Mouse (Mus musculus): ENCODE data around the gene Lemd1. TPM values are rescaled to one million over a fixed set of nuclear protein-coding genes. Genes with fewer than 3 reads are reported as not detected.

Gene Lemd1
- polyA plus RNA-seq, 1 experiment, result not detected

DNA sequence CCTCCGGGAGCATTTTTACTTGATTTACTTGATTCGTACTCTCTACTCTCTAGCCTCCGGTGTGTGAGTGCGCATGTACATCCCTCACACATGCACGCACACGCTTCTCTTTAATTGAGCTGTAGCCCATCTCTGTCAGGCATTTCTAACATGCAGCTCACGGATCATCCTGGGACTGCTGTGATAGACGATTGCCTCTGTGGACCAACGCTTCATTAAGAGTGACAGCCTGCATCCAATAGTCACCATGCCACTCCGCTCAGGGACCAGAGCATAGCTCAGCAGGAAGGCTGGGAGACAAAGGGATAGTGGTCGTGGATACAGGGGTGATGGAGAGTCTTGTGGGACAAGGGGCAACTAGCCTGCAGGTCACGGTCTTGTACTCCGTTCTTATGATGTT, 91.8 kb downstream of the Lemd1 start:
- no peak for DNase-seq (ENCODE audit: low read depth in 1 of 2, low spot score in 2 of 2)
- no peaks in the 10 kb centered on the region for H3K27me3 ChIP-seq (ENCODE audit: control insufficient read depth, insufficient read depth, low read length)
- H3K4me3 ChIP-seq (ENCODE audit: extremely low read depth, insufficient read depth, insufficient read length), result no peak overlapping the region
- H3K36me3 ChIP-seq (ENCODE audit: control insufficient read depth, insufficient read depth, low read length), result no peaks in the 10 kb centered on the region
- no peak overlapping the region for H3K27ac ChIP-seq (ENCODE audit: insufficient read depth, low read length)
- H3K4me1 ChIP-seq (ENCODE audit: control insufficient read depth, insufficient read depth, insufficient read length), result no peaks in the 10 kb centered on the region
- TF ChIP-seq CTCF (IDR thresholded peaks at IDR 0.05; ENCODE audit: extremely low read depth, insufficient read depth, insufficient read length, insufficient replicate concordance) (no peak), POLR2A (IDR thresholded peaks at IDR 0.05; ENCODE audit: low read depth, low read length) (no peak)
- WGBS, result 89% methylated on average over 13 of the region's 13 CpGs

GRCm38 (mm10) chr1:132286735-132287134, 95.5 kb downstream of the Lemd1 start:
- TF ChIP-seq POLR2A (IDR thresholded peaks at IDR 0.05; ENCODE audit: low read depth, low read length) (no peak), CTCF (IDR thresholded peaks at IDR 0.05; ENCODE audit: extremely low read depth, insufficient read depth, insufficient read length, insufficient replicate concordance) (no peak)
- H3K4me3 ChIP-seq (ENCODE audit: extremely low read depth, insufficient read depth, insufficient read length), result no peak overlapping the region
- no peaks in the 10 kb centered on the region for H3K27me3 ChIP-seq (ENCODE audit: control insufficient read depth, insufficient read depth, low read length)
- no peak overlapping the region for H3K27ac ChIP-seq (ENCODE audit: insufficient read depth, low read length)
- H3K36me3 ChIP-seq (ENCODE audit: control insufficient read depth, insufficient read depth, low read length), result no peaks in the 10 kb centered on the region
- 78% methylated on average over 1 of the region's 1 CpGs for WGBS
- no peak for DNase-seq (ENCODE audit: low read depth in 1 of 2, low spot score in 2 of 2)
- H3K4me1 ChIP-seq (ENCODE audit: control insufficient read depth, insufficient read depth, insufficient read length), result peaks cover 10% of the 10 kb centered on the region; the same call in 1 of the 2 replicates

DNA sequence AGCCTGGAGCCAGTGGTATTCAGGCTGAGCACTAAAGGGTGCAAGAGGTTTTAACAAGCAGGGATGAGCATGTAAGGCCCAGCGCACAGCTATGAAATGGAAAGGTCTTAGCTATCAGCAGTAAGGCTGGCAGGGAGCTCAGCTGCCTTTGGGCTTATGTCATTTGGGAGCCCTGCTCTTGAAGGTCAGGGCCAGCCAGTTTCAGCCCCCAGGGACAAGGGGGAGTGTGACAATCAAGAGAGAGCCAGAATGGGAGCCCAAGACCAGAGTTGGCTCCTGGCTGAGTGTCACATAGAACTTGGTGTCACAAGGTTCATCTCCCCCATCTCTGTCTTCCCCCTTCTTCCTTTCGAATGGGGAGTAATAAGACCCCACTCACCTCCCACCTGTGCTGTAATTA, 96.2 kb downstream of the Lemd1 start:
- WGBS, result 92% methylated on average over 2 of the region's 2 CpGs
- no peak for DNase-seq (ENCODE audit: low read depth in 1 of 2, low spot score in 2 of 2)
- H3K4me3 ChIP-seq (ENCODE audit: extremely low read depth, insufficient read depth, insufficient read length), result no peak overlapping the region
- TF ChIP-seq POLR2A (IDR thresholded peaks at IDR 0.05; ENCODE audit: low read depth, low read length) (no peak), CTCF (IDR thresholded peaks at IDR 0.05; ENCODE audit: extremely low read depth, insufficient read depth, insufficient read length, insufficient replicate concordance) (no peak)
- H3K27me3 ChIP-seq (ENCODE audit: control insufficient read depth, insufficient read depth, low read length), result no peaks in the 10 kb centered on the region
- no peak overlapping the region for H3K27ac ChIP-seq (ENCODE audit: insufficient read depth, low read length)
- peaks cover 13% of the 10 kb centered on the region; the same call in 1 of the 2 replicates for H3K4me1 ChIP-seq (ENCODE audit: control insufficient read depth, insufficient read depth, insufficient read length)
- H3K36me3 ChIP-seq (ENCODE audit: control insufficient read depth, insufficient read depth, low read length), result no peaks in the 10 kb centered on the region

DNA sequence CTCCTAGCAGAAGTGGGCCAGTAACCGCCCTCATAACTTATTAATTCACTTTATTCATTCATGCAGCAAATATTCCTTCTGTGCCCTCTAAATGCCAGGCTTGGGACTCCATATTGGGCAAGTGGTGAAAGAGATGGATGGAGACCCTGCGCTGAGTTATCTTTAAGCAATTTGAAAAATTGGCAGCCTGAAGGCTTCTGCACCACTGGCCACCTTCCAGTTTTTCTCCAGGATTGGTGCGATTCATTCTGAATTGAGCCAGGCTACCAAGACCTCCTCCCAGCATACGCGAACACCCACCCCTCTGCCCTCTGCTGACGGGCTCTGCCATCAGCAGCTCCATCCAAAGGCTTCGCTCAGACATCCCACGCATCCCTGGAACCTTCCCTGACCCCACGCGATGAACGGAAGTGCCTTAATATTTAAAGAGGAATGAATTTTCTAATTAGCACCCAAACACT, 96.8 kb downstream of the Lemd1 start:
- no peaks in the 10 kb centered on the region for H3K27me3 ChIP-seq (ENCODE audit: control insufficient read depth, insufficient read depth, low read length)
- TF ChIP-seq CTCF (IDR thresholded peaks at IDR 0.05; ENCODE audit: extremely low read depth, insufficient read depth, insufficient read length, insufficient replicate concordance) (no peak), POLR2A (IDR thresholded peaks at IDR 0.05; ENCODE audit: low read depth, low read length) (no peak)
- no peaks in the 10 kb centered on the region for H3K36me3 ChIP-seq (ENCODE audit: control insufficient read depth, insufficient read depth, low read length)
- 75% methylated on average over 11 of the region's 11 CpGs for WGBS
- no peak for DNase-seq (ENCODE audit: low read depth in 1 of 2, low spot score in 2 of 2)
- H3K4me1 ChIP-seq (ENCODE audit: control insufficient read depth, insufficient read depth, insufficient read length), result peaks cover 14% of the 10 kb centered on the region; the same call in 1 of the 2 replicates
- H3K4me3 ChIP-seq (ENCODE audit: extremely low read depth, insufficient read depth, insufficient read length), result no peak overlapping the region
- H3K27ac ChIP-seq (ENCODE audit: insufficient read depth, low read length), result no peak overlapping the region

DNA sequence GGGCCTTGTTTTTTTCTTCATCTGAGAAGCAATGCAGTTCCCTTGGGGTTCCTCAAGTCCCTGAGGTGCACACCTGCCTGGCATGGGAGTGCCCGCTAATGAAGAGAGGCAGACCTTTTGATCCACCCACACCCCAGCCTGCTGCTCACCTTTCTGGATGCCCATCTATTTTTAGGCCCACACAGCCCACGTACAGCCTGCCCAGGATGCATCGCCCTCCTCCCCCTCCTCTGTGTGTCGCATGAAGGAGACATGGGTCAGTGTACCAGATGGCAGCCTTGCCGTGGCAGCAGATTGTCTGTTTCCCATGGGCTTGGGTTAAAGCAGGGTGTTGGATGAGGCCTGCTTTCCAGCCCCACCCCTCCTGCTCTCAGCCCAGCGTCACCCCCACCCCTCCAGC, 98.7 kb downstream of the Lemd1 start:
- Histone ChIP-seq H3K4me3 (ENCODE audit: extremely low read depth, insufficient read depth, insufficient read length) (no peak overlapping the region), H3K4me1 (ENCODE audit: control insufficient read depth, insufficient read depth, insufficient read length) (peaks cover 14% of the 10 kb centered on the region; the same call in 1 of the 2 replicates), H3K27me3 (ENCODE audit: control insufficient read depth, insufficient read depth, low read length) (no peaks in the 10 kb centered on the region), H3K27ac (ENCODE audit: insufficient read depth, low read length) (no peak overlapping the region), H3K36me3 (ENCODE audit: control insufficient read depth, insufficient read depth, low read length) (no peaks in the 10 kb centered on the region)
- peak in 1 of 2 experiments; percentile 39 for DNase-seq (ENCODE audit: low read depth in 1 of 2, low spot score in 2 of 2)
- WGBS, result 50% methylated on average over 6 of the region's 6 CpGs
- TF ChIP-seq POLR2A (IDR thresholded peaks at IDR 0.05; ENCODE audit: low read depth, low read length), result no peak
- no peak for TF ChIP-seq CTCF (IDR thresholded peaks at IDR 0.05; ENCODE audit: extremely low read depth, insufficient read depth, insufficient read length, insufficient replicate concordance)

DNA sequence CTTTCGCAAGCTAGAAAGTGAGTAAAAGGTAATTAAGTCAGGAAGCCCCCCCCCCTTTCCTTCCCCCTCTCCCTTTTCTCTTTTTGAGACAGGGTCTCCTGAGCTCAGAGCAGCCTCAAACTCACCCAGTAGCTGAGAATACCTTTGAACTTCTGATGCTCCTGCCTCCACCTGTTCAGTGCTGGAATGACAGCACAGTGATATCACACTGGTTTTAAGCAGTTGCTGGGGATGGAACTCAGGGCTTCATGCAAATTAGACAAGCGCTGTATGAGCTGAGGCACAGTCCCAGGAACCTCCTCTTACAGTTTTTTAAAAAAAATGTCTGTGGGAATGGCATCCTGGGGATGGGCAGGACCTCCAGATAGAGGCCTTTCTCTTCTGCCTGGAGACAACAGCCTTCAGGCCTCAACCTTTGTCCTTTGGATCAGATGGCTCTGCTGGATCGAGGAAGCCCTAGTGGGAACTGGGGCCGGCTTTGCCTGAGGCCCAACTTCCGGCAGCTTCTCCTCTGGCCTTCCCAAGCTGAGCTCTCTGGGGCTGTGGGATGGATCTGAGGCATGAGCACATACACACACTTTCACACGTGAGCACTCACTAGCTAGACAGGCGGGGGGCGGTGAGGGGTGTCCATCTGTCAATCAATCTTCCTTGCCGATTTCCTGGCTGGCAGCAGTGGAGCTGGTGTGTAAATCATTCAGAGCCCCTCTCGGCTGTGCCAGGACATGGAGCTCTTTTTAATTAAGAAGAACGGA, 99.9 kb downstream of the Lemd1 start:
- DNase-seq (ENCODE audit: low read depth in 1 of 2, low spot score in 2 of 2), result no peak
- no peak for TF ChIP-seq POLR2A (IDR thresholded peaks at IDR 0.05; ENCODE audit: low read depth, low read length)
- TF ChIP-seq CTCF (IDR thresholded peaks at IDR 0.05; ENCODE audit: extremely low read depth, insufficient read depth, insufficient read length, insufficient replicate concordance), result no peak
- Histone ChIP-seq H3K27ac (ENCODE audit: insufficient read depth, low read length) (no peak overlapping the region), H3K4me1 (ENCODE audit: control insufficient read depth, insufficient read depth, insufficient read length) (peaks cover 14% of the 10 kb centered on the region; the same call in 1 of the 2 replicates), H3K27me3 (ENCODE audit: control insufficient read depth, insufficient read depth, low read length) (no peaks in the 10 kb centered on the region), H3K4me3 (ENCODE audit: extremely low read depth, insufficient read depth, insufficient read length) (no peak overlapping the region), H3K36me3 (ENCODE audit: control insufficient read depth, insufficient read depth, low read length) (no peaks in the 10 kb centered on the region)
- 77% methylated on average over 11 of the region's 11 CpGs for WGBS

DNA sequence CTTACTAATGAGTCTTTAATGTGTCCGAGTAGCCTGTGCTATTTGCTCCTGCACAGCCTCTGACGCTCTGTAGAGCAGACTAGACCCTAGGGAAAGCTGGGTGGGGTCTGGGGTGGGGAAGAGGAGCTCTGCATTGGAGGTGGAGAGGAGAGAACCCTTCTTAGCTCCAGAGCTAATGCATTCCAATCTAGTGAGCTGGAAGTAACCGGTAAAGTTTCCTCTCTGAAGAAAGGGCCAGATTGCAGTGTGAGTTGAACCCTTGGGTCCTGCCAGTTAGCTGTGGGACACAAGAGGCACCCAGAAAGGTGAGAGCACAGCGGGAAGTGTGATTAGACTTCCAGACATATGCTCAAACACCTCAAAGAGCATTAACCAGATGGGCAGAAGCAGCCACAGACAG, 100.5 kb downstream of the Lemd1 start:
- Histone ChIP-seq H3K4me3 (ENCODE audit: extremely low read depth, insufficient read depth, insufficient read length) (no peak overlapping the region), H3K36me3 (ENCODE audit: control insufficient read depth, insufficient read depth, low read length) (no peaks in the 10 kb centered on the region), H3K27me3 (ENCODE audit: control insufficient read depth, insufficient read depth, low read length) (no peaks in the 10 kb centered on the region), H3K4me1 (ENCODE audit: control insufficient read depth, insufficient read depth, insufficient read length) (peaks cover 14% of the 10 kb centered on the region; the same call in 1 of the 2 replicates), H3K27ac (ENCODE audit: insufficient read depth, low read length) (no peak overlapping the region)
- WGBS, result 87% methylated on average over 4 of the region's 4 CpGs
- DNase-seq (ENCODE audit: low read depth in 1 of 2, low spot score in 2 of 2), result no peak
- TF ChIP-seq CTCF (IDR thresholded peaks at IDR 0.05; ENCODE audit: extremely low read depth, insufficient read depth, insufficient read length, insufficient replicate concordance) (no peak), POLR2A (IDR thresholded peaks at IDR 0.05; ENCODE audit: low read depth, low read length) (no peak)

Measured in spleen, adult 2 months (tissue).